Mouse (Mus musculus) cortical plate, adult 2 months (tissue): ENCODE results near the gene AI837181.

ENCODE experiments used
- CTCF ChIP-seq: fragments of 200-500 bp; IDR thresholded peaks from 2 replicates; pipeline ENCODE4 v1.5.1; 2011; ENCODE audit warnings: mild to moderate bottlenecking, control low read depth, low read length; ENCODE audit not compliant: insufficient read depth; ENCODE audit errors: extremely low read depth
- POLR2A ChIP-seq: fragments of 200-500 bp; IDR thresholded peaks from 2 replicates; pipeline ENCODE4 v1.6.1; 2011; ENCODE audit warnings: mild to moderate bottlenecking, low read length, control low read depth; ENCODE audit not compliant: insufficient read depth; ENCODE audit errors: extremely low read depth

DNA sequence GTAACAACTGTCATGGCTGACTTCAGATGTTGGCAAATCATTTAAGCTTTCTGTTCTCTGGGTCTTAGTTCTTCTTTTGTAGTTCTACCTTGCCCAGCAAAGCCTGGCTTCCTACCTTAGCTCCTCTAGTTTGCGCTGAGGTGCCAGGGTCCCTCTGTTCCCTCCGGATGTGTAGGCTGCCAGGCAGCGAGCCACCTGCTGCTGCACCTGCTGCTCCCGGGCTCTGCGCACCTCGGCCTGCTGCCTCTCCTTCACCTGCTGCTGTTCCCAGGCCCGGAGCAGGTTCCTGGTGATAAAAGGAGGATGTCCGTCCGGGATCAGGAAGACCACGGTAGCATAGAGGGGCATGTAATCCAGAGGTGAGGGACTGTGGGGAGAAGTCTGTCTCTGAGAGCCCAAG, 30.8 kb upstream of the AI837181 start:
- TF ChIP-seq CTCF (no peak), POLR2A (no peak)
